Mouse (Mus musculus): ENCODE measurements around the gene Dnajc13.

DNA sequence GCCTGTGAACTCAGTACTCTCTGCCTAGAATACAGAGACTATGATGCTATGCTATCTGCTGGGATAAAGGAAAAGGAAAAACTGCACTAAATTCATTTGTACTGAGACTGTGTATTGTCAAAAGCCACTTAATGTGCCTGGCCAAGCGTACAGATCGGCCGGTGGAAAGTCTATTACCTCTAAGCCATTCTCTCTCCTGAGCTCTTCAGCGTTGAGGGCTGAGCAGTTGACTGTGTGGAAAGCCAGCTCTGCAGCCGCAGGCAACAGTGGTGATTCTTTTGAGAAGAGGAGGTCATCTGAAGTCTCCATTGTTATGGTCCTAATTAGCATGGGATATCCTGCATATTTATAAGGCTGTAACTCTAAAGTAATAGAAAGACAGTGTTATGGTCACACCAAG lies 80.4 kb downstream of the Dnajc13 start:
- TF ChIP-seq POLR2A (IDR thresholded peaks at IDR 0.05; ENCODE audit: borderline replicate concordance, extremely low read depth, insufficient read depth, insufficient read length, poor library complexity, severe bottlenecking) (no peak), CTCF (IDR thresholded peaks at IDR 0.05; ENCODE audit: borderline replicate concordance, extremely low read depth, insufficient read depth, insufficient read length) (no peak)

Measured in brain, embryonic 14.5 days (tissue).